Mouse (Mus musculus) ovary, adult 2 months (tissue): Measurements from ENCODE around the gene Olfr1036. TPM values are rescaled to one million over a fixed set of nuclear protein-coding genes. Genes with fewer than 3 reads are reported as not detected.

Experiments used
- polyA plus RNA-seq: library from polyadenylated mRNA; depleted of rRNA; stranded (reverse); fragments of >200 nt; gene quantifications from 2 replicates; pipeline ENCODE4 v1.2.3, GENCODE M21; 2012; rRNA removed

Olfr1036 gene
- polyA plus RNA-seq, result not detected in 2 replicates

GRCm38 (mm10) chr2:86073692-86074091 lies at the start of gene Olfr1036:
Gene Olfr1036, plus strand, starts transcription at chr2:86073992.

GRCm38 (mm10) chr2:86045561-86045960 lies 28.2 kb upstream of the Olfr1036 start, which contains the start of gene Olfr1034:
Gene Olfr1034, plus strand, starts transcription at chr2:86045861.

GRCm38 (mm10) chr2:86087285-86087684 lies 13.5 kb downstream of the Olfr1036 start, which contains the start of gene Olfr1037:
Gene Olfr1037, minus strand, starts transcription at chr2:86087385.

Other genes starting within 250 kb of the Olfr1036 start
- gene Olfr1019, start 228.5 kb upstream of the Olfr1036 start, polyA plus RNA-seq, result not detected in 2 replicates
- not detected in 2 replicates for gene Olfr1020, start 227.0 kb upstream of the Olfr1036 start, polyA plus RNA-seq
- gene Olfr1022, start 205.4 kb upstream of the Olfr1036 start, polyA plus RNA-seq, result not detected in 2 replicates
- not detected in 2 replicates for gene Olfr1023, start 188.4 kb upstream of the Olfr1036 start, polyA plus RNA-seq
- gene Olfr1024, start 168.9 kb upstream of the Olfr1036 start, polyA plus RNA-seq, result not detected in 2 replicates
- not detected in 2 replicates for gene Olfr1025-ps1, start 158.8 kb upstream of the Olfr1036 start, polyA plus RNA-seq
- gene Olfr1026, start 152.4 kb upstream of the Olfr1036 start, polyA plus RNA-seq, result not detected in 2 replicates
- not detected in 2 replicates for gene Olfr1028, start 123.6 kb upstream of the Olfr1036 start, polyA plus RNA-seq
- gene Olfr1029, start 100.1 kb upstream of the Olfr1036 start, polyA plus RNA-seq, result 0.29 and 0.58 TPM in 2 replicates
- gene Olfr1030, start 94.7 kb upstream of the Olfr1036 start, polyA plus RNA-seq, result 0.03 and 0.05 TPM in 2 replicates
- not detected in 2 replicates for gene Olfr1031, start 83.7 kb upstream of the Olfr1036 start, polyA plus RNA-seq
- not detected in 2 replicates for gene Olfr1032, start 68.5 kb upstream of the Olfr1036 start, polyA plus RNA-seq
- gene Olfr1033, start 53.4 kb upstream of the Olfr1036 start, polyA plus RNA-seq, result 1.4 and 1.5 TPM in 2 replicates
- 0.37 and 0.41 TPM in 2 replicates for gene Olfr1034, start 28.1 kb upstream of the Olfr1036 start, polyA plus RNA-seq
- gene Olfr1037, start 13.4 kb downstream of the Olfr1036 start, polyA plus RNA-seq, result not detected in 2 replicates
- not detected in 2 replicates for gene Olfr1039, start 61.9 kb downstream of the Olfr1036 start, polyA plus RNA-seq
- gene Olfr1040, start 72.7 kb downstream of the Olfr1036 start, polyA plus RNA-seq, result not detected in 2 replicates
- gene Olfr1042, start 87.8 kb downstream of the Olfr1036 start, polyA plus RNA-seq, result not detected in 2 replicates
- gene Olfr1043, start 93.5 kb downstream of the Olfr1036 start, polyA plus RNA-seq, result not detected in 2 replicates
- not detected in 2 replicates for gene Olfr1044, start 103.8 kb downstream of the Olfr1036 start, polyA plus RNA-seq
- not detected in 2 replicates for gene Olfr52, start 111.7 kb downstream of the Olfr1036 start, polyA plus RNA-seq
- gene Olfr1045, start 129.0 kb downstream of the Olfr1036 start, polyA plus RNA-seq, result not detected in 2 replicates
- gene Olfr1046, start 145.3 kb downstream of the Olfr1036 start, polyA plus RNA-seq, result not detected in 2 replicates
- not detected in 2 replicates for gene Olfr1047, start 157.4 kb downstream of the Olfr1036 start, polyA plus RNA-seq
- gene Olfr1048, start 166.3 kb downstream of the Olfr1036 start, polyA plus RNA-seq, result not detected in 2 replicates
- not detected in 2 replicates for gene Olfr1049, start 184.3 kb downstream of the Olfr1036 start, polyA plus RNA-seq
- not detected in 2 replicates for gene Olfr1051, start 205.1 kb downstream of the Olfr1036 start, polyA plus RNA-seq
- gene Olfr1052, start 218.5 kb downstream of the Olfr1036 start, polyA plus RNA-seq, result not detected in 2 replicates
- gene Olfr1053, start 241.3 kb downstream of the Olfr1036 start, polyA plus RNA-seq, result not detected in 2 replicates